Mouse (Mus musculus) brain, embryonic 18.5 days (tissue): ENCODE measurements at regions not wholly inside any gene's neighbourhood (a gene's known extent, or its start where the extent isn't known, plus 50 kb on each side); places are given as distances from the start of the nearest gene placed in this dataset.

Experiments
- DNase-seq: peaks from one replicate; pipeline ENCODE4 v3.0.0-alpha.2; 2012; ENCODE audit warnings: low read depth, low spot score

GRCm38 (mm10) chr13:107394451-107394850 is 372.5 kb upstream of the Kif2a start:
- no peak for DNase-seq

GRCm38 (mm10) chr13:107389535-107390150 is 367.7 kb upstream of the Kif2a start:
- DNase-seq = no peak

GRCm38 (mm10) chr13:107389074-107389473 is 367.1 kb upstream of the Kif2a start:
- DNase-seq = no peak

- DNase-seq = no peak
These were observed 356.1 kb upstream of the Kif2a start for GRCm38 (mm10) chr13:107378076-107378475.

- DNase-seq = no peak
These were observed 350.7 kb upstream of the Kif2a start for GRCm38 (mm10) chr13:107372666-107373065.

DNA sequence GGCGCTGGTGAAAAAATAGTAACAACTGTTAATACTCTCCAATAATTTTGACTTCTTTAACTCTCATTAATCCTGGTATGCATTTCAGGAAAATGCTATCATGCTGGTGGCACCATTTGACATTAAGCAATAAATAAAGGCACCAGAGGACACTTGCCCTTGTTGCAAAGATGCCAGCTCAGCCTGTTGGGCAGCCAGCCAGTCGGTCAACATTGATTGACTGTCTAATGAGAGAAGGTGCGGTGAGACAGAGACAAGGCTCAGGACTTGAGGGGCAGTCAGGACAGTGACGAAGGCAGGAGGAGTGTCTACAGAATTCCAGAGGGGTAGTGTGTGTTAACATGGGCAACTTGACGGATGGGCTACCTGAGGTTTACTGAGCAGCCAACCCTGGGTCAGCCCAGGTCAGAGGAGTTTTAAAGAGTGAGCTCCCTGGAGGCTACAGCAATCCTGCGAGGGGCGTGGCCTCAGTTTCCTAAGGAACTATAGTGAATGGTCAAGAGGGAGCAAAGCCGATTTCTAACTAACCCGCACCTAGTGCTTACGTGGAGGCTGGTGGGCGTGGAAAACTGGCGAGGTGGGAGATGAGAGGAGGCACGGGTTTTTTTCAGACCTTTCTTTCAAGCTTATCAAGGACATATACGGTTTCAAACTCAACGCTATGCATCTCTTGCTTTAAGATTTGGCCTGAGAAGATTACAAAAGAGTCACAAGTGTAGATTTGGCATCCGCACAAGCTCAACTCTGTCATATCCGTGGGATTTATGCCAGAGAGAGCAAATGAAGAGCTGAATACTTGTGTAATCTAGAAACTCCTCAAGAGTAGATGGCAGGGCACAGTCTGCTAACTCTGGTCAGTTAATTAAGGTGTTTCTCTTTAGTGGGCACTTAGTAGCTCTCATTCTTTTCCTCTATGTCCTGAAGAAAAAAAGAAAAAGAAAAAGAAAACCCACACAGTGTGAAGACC is 350.0 kb upstream of the Kif2a start:
- DNase-seq = no peak

DNA sequence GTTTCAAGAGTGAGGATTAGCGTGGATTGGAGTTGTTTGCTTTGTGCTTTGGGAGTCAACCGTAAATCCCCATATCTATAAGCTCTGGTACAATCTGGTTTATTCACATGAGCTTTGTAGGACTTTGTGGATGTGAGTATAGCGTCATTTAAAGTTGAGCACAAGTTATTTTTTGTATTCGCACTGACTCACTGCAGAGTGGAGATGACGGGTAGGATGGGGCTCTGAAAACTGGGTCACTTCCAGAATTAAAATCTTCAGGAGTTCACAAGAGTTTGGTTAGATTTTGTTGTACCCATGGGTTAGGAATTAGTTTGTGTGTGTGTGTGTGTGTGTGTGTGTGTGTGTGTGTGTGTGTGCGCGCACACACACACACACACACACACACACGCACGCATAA is 345.7 kb upstream of the Kif2a start:
- DNase-seq = no peak

DNA sequence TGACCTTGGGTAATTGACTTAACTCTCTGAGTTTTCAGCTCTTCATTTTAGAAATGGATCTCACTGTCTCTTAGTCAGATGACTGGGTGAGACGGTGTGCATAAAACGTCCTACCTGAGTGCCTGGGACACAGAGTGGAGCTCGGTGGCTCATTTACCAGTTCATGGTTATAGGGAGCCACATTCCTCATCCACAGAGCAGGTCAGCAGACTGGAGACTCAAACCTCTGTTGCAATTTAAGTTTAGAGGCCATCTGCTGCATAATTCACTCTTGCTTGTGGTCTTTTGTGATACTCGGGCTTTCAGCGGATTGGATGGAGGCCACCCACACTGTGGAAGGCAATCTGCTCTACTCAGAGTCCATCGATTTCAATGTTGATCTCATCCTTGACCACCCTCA is 343.8 kb upstream of the Kif2a start:
- DNase-seq = no peak

- DNase-seq = peak; percentile 28
These were observed 343.3 kb upstream of the Kif2a start for GRCm38 (mm10) chr13:107365241-107365640.

DNA sequence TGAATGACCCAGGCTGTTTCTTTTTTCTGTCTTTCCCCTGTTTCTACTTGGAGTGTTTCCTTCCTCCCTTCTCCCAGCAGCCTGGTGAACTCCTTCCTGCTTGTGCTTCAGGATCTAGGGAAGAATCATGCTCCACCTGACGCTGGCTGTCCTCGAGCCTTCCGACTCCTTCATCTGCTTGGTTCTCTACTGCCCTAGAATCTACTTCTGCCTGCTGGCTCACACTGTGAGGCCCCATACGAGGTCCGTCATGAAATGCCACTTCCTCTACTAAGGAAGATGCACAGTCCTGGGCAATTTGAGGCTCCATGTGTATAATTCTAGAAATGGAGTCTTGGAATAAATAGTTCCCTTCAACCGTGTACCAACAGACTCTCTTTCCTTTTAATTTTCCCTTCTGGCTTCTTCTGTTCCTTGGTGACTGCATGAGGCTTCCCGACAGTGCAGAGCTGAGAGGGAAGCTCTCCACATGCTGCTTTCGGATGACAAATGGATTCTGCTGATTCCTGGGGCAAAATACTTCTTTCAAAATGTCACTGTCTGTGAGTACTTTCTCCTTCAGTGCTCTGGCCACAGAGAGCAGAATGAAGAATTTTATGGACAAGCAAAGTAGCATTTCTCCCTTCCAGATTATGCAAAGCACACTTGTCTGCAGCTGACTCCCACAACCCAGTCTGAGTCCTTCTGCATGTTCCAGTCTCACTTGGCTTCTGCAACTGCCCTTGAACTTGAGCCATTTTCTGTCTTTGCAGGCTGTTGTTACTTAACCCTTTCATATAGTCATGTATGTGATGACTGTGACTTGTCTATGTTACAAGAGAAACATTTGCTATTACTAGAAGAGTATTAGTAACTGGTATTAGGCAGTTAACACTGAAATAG is 341.1 kb upstream of the Kif2a start:
- no peak for DNase-seq

DNA sequence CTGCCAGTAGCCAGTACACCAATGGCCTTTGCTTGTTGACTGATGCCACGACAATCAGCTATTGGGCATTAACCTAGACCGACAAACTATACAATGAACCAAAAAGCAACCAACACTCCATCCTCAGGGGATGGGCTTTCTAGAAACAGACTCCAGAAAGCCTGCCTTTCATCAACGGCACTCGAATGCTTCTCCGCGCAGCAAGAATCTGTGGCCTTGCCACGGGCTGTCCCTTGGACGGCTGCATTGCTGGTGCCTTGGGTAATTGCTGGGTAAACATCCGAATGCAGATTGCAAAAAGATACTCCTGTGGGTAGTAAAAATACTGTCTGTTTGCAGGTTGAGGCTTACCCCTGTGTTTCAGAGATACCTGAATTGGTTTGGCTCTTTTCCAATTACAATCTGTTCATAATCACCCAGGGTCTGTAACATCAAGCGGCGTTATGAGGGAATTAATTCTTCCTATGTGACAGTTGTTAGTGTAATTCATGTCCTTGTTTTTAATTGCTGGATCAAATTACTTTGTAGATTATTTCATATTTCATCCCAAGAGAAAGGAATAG is 319.0 kb upstream of the Kif2a start:
- no peak for DNase-seq

GRCm38 (mm10) chr13:107338111-107338510 is 316.2 kb upstream of the Kif2a start:
- no peak for DNase-seq

DNA sequence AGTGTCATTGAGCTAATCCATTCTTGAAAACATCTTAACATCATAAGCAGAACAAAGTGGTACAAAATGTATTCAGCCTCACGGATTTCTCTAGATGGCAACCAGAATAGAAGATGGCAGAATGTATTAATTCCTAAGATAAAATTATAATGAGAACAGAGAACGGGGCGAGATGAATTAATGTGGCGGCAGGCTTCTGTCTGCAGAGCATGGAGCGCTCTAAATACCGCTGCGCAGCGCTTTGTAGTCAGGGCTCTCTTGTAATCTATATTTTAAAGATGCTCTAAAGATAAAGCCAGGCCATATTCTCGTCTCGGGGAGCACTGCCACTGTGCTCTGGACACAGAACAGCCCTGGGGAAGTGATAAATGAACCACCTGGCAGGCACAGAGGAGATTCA is 315.2 kb upstream of the Kif2a start:
- no peak for DNase-seq

GRCm38 (mm10) chr13:107329348-107329747 is 307.4 kb upstream of the Kif2a start:
- no peak for DNase-seq

DNA sequence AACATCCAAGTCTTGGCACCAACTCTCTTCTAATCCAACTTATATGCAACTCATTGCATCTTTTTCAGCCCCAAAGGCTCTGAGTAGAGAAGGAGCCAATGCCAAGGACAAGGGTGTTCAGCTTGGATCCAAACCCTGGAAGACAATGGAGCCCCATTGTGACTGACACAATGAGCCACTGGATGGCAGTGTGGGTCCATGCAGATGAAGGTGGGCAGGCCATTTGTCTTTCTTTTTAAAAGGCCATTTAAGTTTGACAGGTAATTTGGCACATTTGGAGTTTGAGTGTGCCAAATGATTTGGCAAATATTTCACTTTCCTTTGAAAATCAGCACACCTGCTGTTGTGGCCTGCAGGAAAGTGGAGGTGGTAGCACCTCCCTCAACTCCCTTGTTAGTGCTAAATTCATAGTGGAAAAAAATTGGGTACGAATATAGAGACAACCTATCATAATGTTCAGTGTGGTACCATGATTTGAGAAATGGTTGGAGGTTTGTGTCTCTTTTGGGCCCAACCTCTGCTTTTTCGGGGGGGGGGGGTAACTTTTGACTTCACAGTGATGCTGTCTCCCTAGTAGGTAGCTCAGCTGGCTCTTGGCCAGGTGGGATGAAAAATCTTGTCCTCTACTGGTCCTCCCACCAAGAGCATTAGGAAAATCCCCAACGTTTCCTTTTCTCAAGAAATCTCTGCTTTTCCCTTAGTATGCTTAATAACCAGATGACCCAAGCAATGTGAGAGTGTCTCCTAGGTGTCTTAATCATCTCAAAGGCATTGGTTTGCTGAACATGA is 304.0 kb upstream of the Kif2a start:
- no peak for DNase-seq

DNA sequence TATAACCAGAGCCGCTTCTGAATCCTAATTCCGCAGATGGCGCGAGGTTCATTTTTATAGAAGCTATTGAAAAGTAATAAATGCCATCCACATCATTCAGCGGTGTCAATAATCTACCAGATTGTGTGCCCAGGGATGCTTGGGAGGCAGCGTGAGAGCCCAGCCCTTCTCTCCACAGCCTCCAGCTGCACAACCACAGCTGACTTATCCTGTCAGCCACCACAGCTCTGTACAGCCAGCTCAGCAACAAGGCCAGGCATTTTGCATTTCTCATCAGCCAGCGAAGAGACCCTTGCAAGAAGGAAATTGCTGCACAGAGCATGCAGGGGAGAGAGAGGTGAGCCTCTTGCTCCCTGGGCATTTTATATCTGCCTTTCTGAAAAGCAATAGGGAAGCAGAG is 292.8 kb upstream of the Kif2a start:
- DNase-seq = no peak

DNA sequence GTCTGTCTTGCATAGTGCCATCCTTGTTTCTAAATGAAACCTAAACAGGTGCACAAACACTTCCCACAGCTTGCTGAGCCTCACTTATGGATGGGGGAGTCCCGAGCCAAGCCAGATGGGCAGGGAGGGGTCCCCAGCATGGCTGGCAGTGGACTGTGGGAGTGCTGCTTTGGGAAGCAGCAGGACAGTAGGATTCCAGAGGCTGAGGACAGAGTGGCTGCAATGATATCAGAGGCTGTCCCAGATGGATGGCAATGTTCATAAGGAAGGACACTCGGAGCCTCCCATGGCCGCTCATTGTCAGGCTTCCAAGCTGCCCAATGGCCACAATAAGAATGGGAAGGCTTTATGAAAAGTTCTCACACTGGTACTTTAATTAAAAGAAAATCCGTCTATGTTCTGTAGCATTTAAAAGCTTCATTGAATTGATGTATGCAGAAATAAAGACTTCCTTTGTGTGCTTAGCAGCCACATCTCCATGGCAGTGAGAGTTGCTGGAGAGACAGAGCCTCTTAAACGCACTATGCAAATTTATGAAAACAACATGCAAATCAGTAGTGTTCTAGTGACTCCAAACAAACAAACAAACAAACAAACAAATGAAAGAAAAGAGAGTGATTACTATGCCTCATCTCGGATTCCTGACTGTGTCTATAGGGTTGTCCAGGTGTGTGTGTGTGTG is 287.2 kb upstream of the Kif2a start:
- no peak for DNase-seq

DNA sequence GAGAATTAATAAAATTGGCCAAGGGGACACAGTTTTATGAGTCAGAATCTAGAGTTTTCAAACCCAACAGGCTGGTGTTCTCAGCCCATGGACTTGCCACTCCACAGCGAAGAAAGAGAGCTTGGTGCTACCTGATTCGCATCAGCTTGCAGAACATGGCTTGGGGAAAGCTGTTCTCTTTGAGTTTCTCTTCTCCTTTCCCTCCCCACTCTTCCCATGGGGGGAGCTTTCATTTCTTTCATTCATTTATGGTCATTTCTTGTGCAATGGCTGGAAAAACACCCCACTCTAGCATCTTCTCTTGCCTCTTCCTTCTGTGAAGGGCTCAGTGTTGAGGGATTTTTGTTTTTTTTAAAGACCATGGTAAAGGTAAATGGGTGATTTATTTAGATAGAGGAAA is 286.5 kb upstream of the Kif2a start:
- no peak for DNase-seq

GRCm38 (mm10) chr13:107306958-107307357 is 285.0 kb upstream of the Kif2a start:
- no peak for DNase-seq

DNA sequence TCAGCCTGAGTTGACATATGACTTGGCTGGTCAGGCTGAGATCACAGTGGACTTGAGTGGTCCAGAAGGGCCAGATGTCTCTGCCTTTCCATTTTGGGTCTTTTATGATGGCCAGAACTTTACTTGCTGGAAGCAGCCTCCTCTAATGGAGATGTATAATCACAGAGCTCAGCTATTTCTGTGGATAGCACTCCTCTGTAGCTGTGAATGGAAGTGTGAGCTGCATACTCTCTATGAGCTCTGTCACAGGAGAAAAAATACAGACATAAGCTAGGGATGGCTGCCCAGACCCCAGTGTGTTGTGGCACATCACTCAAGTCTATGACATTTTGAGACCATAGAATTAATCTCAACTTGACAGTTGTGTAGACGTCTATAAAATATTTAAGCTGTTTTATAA is 284.3 kb upstream of the Kif2a start:
- DNase-seq = no peak
